Mouse (Mus musculus) gastrocnemius, postnatal 25 days (tissue): ENCODE data around the gene Zfp398. TPM values are rescaled to one million over a fixed set of nuclear protein-coding genes. Genes with fewer than 3 reads are reported as not detected.

Experiments used
- DNase-seq: peaks from one replicate; pipeline ENCODE4 v3.0.0; 2022
- microRNA-seq, 2 experiments: library from miRNA; unstranded; fragments of <30 nt; microRNA quantifications; one replicate each; pipeline ENCODE4 v1.2.0; 2021; ENCODE audit warnings: borderline replicate concordance in 2 of 2
- total RNA-seq, 2 experiments: library from RNA; stranded (reverse); gene quantifications; 1 replicate in 1 of 2; 2 replicates in 1 of 2; pipeline ENCODE4 v1.2.3; 2021

Zfp398 gene
- total RNA-seq, 2 experiments from 2014 or later: 4.7 to 4.8 TPM

GRCm38 (mm10) chr6:47904361-47904760 lies 68.9 kb downstream of the Zfp398 start:
- no peak for DNase-seq

- DNase-seq: no peak
Measured at GRCm38 (mm10) chr6:47904917-47905695, 69.6 kb downstream of the Zfp398 start.

GRCm38 (mm10) chr6:47906326-47906725 lies 70.9 kb downstream of the Zfp398 start:
- no peak for DNase-seq

GRCm38 (mm10) chr6:47909007-47909406 lies 73.5 kb downstream of the Zfp398 start:
- no peak for DNase-seq

- DNase-seq: no peak
Measured at GRCm38 (mm10) chr6:47911650-47912049, 76.2 kb downstream of the Zfp398 start.

GRCm38 (mm10) chr6:47912991-47913390 lies 77.5 kb downstream of the Zfp398 start:
- no peak for DNase-seq

GRCm38 (mm10) chr6:47917051-47917450 lies 81.6 kb downstream of the Zfp398 start:
- DNase-seq: no peak

GRCm38 (mm10) chr6:47918768-47919274 lies 83.4 kb downstream of the Zfp398 start:
- DNase-seq: no peak

- no peak for DNase-seq
Measured at GRCm38 (mm10) chr6:47919646-47920446, 84.4 kb downstream of the Zfp398 start.

- DNase-seq: peak; percentile 83
Measured at GRCm38 (mm10) chr6:47920447-47921340, 85.2 kb downstream of the Zfp398 start, which contains the start of gene Zfp212. TSS of gene Zfp212 (plus strand) at chr6:47920476.

Small RNA genes within 50 kb of the gene (microRNA-seq; reads per million reads assigned to microRNA genes)
- 0 to 0.26 reads per million in 2 experiments for gene Mir704

Other genes with a start within 250 kb of the Zfp398 start
- 1 to 10 TPM; 6.7 to 7.5 TPM for gene Ezh2, start 240.3 kb upstream of the Zfp398 start, total RNA-seq
- gene Pdia4, start 22.2 kb upstream of the Zfp398 start, total RNA-seq: 10 to 100 TPM; 18.1 to 22.5 TPM
- under 1 TPM; 0.48 to 0.69 TPM for gene Zfp786, start 4.8 kb upstream of the Zfp398 start, total RNA-seq
- gene Zfp282, start 41.5 kb downstream of the Zfp398 start, total RNA-seq: 1 to 10 TPM; 5.7 to 5.9 TPM
- gene Zfp212, start 84.8 kb downstream of the Zfp398 start, total RNA-seq: 1 to 10 TPM; 6.4 to 6.7 TPM
- gene Zfp956, start 117.7 kb downstream of the Zfp398 start, total RNA-seq: 1 to 10 TPM; 3.6 to 4.0 TPM
- 10 to 100 TPM; 12.6 to 16.2 TPM for gene Zfp777, start 213.2 kb downstream of the Zfp398 start, total RNA-seq